Mouse (Mus musculus): Measurements from ENCODE around the gene Foxo1. TPM values are rescaled to one million over a fixed set of nuclear protein-coding genes. Genes with fewer than 3 reads are reported as not detected.

The Foxo1 gene
- total and polyA plus RNA-seq, 3 experiments, result 0.31 to 2.5 TPM; not detected in 1

DNA sequence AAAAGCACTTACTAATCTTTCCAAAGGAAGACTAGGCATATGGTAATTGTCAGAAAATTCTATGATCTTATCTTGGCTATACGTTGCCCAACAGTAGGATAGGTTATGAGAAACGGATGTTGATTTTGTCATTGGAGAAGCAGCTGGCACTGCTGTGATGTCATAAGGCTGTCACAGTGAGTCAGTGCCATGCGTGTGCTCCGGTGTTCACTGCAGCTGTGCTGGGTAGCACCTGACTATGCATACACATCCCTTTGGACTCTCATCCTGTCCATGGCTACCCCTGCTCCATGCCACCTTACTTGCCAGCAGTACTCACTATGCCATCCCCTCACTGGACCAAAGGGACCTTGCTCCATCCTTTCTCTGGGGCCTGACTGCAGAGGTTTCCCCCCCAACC, 30.5 kb downstream of the Foxo1 start:
- H3K4me1 ChIP-seq (ENCODE audit: control insufficient read depth in 1 of 2, insufficient read depth in 2 of 2, low read length in 2 of 2), result peaks cover 15 to 21% of the 10 kb centered on the region in 2 experiments
- no peaks in the 10 kb centered on the region for H3K27me3 ChIP-seq (ENCODE audit: control insufficient read depth in 1 of 2, insufficient read depth in 2 of 2, low read length in 2 of 2)
- TF ChIP-seq SMC3 (IDR thresholded peaks at IDR 0.05; ENCODE audit: low read depth, low read length) (no peak), MEF2A (IDR thresholded peaks at IDR 0.05; ENCODE audit: extremely low read depth, insufficient replicate concordance, low read depth, low read length, poor library complexity, severe bottlenecking) (no peak), ETS1 (IDR thresholded peaks at IDR 0.05; ENCODE audit: low read depth, low read length) (no peak), RAD21 (IDR thresholded peaks at IDR 0.05; ENCODE audit: low read depth, low read length) (no peak), NELFE (IDR thresholded peaks at IDR 0.05; ENCODE audit: low read depth, low read length) (no peak), JUND (IDR thresholded peaks at IDR 0.05; ENCODE audit: low read depth, low read length) (no peak), CHD1 (IDR thresholded peaks at IDR 0.05; ENCODE audit: low read depth, low read length) (no peak), CTCF (IDR thresholded peaks at IDR 0.05 in 2 of 3, conservative IDR thresholded peaks at IDR 0.05 in 1 of 3; ENCODE audit: control insufficient read depth in 1 of 3, insufficient read depth in 1 of 3, low read depth in 2 of 3, low read length in 3 of 3, poor library complexity in 1 of 3, severe bottlenecking in 1 of 3) (no peak), E2F4 (IDR thresholded peaks at IDR 0.05; ENCODE audit: borderline replicate concordance, low read depth, low read length) (no peak), GABPA (IDR thresholded peaks at IDR 0.05; ENCODE audit: low read depth, low read length) (no peak), SIN3A (IDR thresholded peaks at IDR 0.05; ENCODE audit: low read length) (no peak), ELF1 (IDR thresholded peaks at IDR 0.05; ENCODE audit: low read depth, low read length) (no peak), POLR2A (IDR thresholded peaks at IDR 0.05; ENCODE audit: control insufficient read depth in 1 of 2, insufficient read depth in 1 of 2, low read depth in 1 of 2, low read length in 2 of 2, poor library complexity in 1 of 2) (no peak)
- no peak overlapping the region for H3K27ac ChIP-seq (ENCODE audit: control insufficient read depth, low read depth, low read length)
- no peak overlapping the region for H3K4me3 ChIP-seq (ENCODE audit: control insufficient read depth in 1 of 2, insufficient read depth in 1 of 2, low read depth in 2 of 2, low read length in 2 of 2)
- no peaks in the 10 kb centered on the region for H3K79me2 ChIP-seq (ENCODE audit: control insufficient read depth, insufficient read depth, low read length, poor library complexity)
- H3K9me3 ChIP-seq (replicated peaks; ENCODE audit: insufficient read depth, low read length), result no peaks in the 10 kb centered on the region
- peaks cover 0 to 23% of the 10 kb centered on the region in 2 experiments; a peak in 2 of 4 replicates for H3K36me3 ChIP-seq (ENCODE audit: control insufficient read depth in 1 of 2, insufficient read depth in 2 of 2, low read length in 2 of 2)
- no peak for DNase-seq (ENCODE audit: low read depth, low spot score)
- H3K9ac ChIP-seq (ENCODE audit: control insufficient read depth, low read depth, low read length, poor library complexity, severe bottlenecking), result no peak overlapping the region

GRCm38 (mm10) chr3:52299376-52299775, 31.2 kb downstream of the Foxo1 start:
- no peaks in the 10 kb centered on the region for H3K79me2 ChIP-seq (ENCODE audit: control insufficient read depth, insufficient read depth, low read length, poor library complexity)
- peaks cover 15 to 21% of the 10 kb centered on the region in 2 experiments for H3K4me1 ChIP-seq (ENCODE audit: control insufficient read depth in 1 of 2, insufficient read depth in 2 of 2, low read length in 2 of 2)
- H3K9me3 ChIP-seq (replicated peaks; ENCODE audit: insufficient read depth, low read length), result no peaks in the 10 kb centered on the region
- no peak overlapping the region for H3K27ac ChIP-seq (ENCODE audit: control insufficient read depth, low read depth, low read length)
- no peak overlapping the region for H3K9ac ChIP-seq (ENCODE audit: control insufficient read depth, low read depth, low read length, poor library complexity, severe bottlenecking)
- peak; percentile 81 for DNase-seq (ENCODE audit: low read depth, low spot score)
- no peaks in the 10 kb centered on the region for H3K27me3 ChIP-seq (ENCODE audit: control insufficient read depth in 1 of 2, insufficient read depth in 2 of 2, low read length in 2 of 2)
- TF ChIP-seq SIN3A (IDR thresholded peaks at IDR 0.05; ENCODE audit: low read length) (no peak), MYC (IDR thresholded peaks at IDR 0.05; ENCODE audit: low read depth, low read length) (no peak), USF1 (IDR thresholded peaks at IDR 0.05; ENCODE audit: low read depth, low read length) (no peak), MAZ (IDR thresholded peaks at IDR 0.05; ENCODE audit: low read depth, low read length) (no peak), TAL1 (IDR thresholded peaks at IDR 0.05; ENCODE audit: low read length) (peak; percentile 59), TCF12 (IDR thresholded peaks at IDR 0.05; ENCODE audit: low read depth, low read length) (peak; percentile 78), ZMIZ1 (IDR thresholded peaks at IDR 0.05; ENCODE audit: low read depth, low read length) (no peak), SMC3 (IDR thresholded peaks at IDR 0.05; ENCODE audit: low read depth, low read length) (no peak), CHD2 (IDR thresholded peaks at IDR 0.05; ENCODE audit: low read length) (no peak), USF2 (IDR thresholded peaks at IDR 0.05; ENCODE audit: borderline replicate concordance in 1 of 2, insufficient read depth in 1 of 2, low read depth in 1 of 2, low read length in 2 of 2) (no peak), MXI1 (IDR thresholded peaks at IDR 0.05; ENCODE audit: low read depth, low read length) (no peak), MAFK (IDR thresholded peaks at IDR 0.05; ENCODE audit: borderline replicate concordance, low read depth, low read length) (no peak), CTCF (IDR thresholded peaks at IDR 0.05 in 2 of 3, conservative IDR thresholded peaks at IDR 0.05 in 1 of 3; ENCODE audit: control insufficient read depth in 1 of 3, insufficient read depth in 1 of 3, low read depth in 2 of 3, low read length in 3 of 3, poor library complexity in 1 of 3, severe bottlenecking in 1 of 3) (no peak), EP300 (IDR thresholded peaks at IDR 0.05; ENCODE audit: low read depth in 1 of 2, low read length in 2 of 2) (peak; percentile 55 to 64), GABPA (IDR thresholded peaks at IDR 0.05; ENCODE audit: low read depth, low read length) (no peak), ETS1 (IDR thresholded peaks at IDR 0.05; ENCODE audit: low read depth, low read length) (peak; percentile 83), UBTF (IDR thresholded peaks at IDR 0.05; ENCODE audit: borderline replicate concordance, insufficient read depth, low read depth, low read length) (no peak), MEF2A (IDR thresholded peaks at IDR 0.05; ENCODE audit: extremely low read depth, insufficient replicate concordance, low read depth, low read length, poor library complexity, severe bottlenecking) (no peak), GATA1 (IDR thresholded peaks at IDR 0.05; ENCODE audit: low read depth, low read length) (peak; percentile 87), JUND (IDR thresholded peaks at IDR 0.05; ENCODE audit: low read depth, low read length) (no peak), HCFC1 (IDR thresholded peaks at IDR 0.05; ENCODE audit: low read depth, low read length) (no peak), E2F4 (IDR thresholded peaks at IDR 0.05; ENCODE audit: borderline replicate concordance, low read depth, low read length) (no peak), TBP (IDR thresholded peaks at IDR 0.05; ENCODE audit: low read depth, low read length) (0 out of 2 replicates have a peak, but pooled peaks have one; percentile 34), RAD21 (IDR thresholded peaks at IDR 0.05; ENCODE audit: low read depth, low read length) (no peak)
- peaks cover 0 to 23% of the 10 kb centered on the region in 2 experiments; a peak in 2 of 4 replicates for H3K36me3 ChIP-seq (ENCODE audit: control insufficient read depth in 1 of 2, insufficient read depth in 2 of 2, low read length in 2 of 2)
- no peak overlapping the region for H3K4me3 ChIP-seq (ENCODE audit: control insufficient read depth in 1 of 2, insufficient read depth in 1 of 2, low read depth in 2 of 2, low read length in 2 of 2)
